ENCODE assay signal across 8 mouse cellular contexts in the genomic region with DNA sequence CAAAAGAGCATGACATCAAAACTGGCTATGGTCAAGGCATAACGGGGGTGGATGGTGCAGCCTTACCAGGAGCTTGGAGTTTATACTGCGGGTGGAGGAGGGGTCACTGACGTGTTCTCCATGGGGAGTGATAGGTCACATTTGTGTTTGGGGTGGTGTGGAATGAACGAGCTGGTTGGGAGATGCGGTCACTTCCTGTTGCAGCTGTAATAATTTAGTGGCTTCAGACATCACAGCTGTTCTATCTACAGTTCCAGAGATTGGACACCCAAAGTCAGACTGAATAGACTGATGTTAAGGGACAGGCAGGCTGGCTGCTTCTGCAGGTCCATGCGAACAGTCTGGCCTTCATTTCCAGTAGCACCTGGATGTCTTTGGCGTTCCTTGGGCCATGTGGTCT. TPM values are rescaled to one million over a fixed set of nuclear protein-coding genes. Genes with fewer than 3 reads are reported as not detected.
DNase-seq lines count a peak whose midpoint lies in the region; ATAC-seq and TF ChIP-seq lines count a peak whose summit lies in the region.

No protein-coding gene starts in this region.

- H3K4me3 ChIP-seq in lung, embryonic 14.5 days (ENCODE audit: low read depth, low read length): no peak overlapping the region
- H3K4me3 ChIP-seq in lung, adult 2 months (replicated peaks; ENCODE audit: extremely low read depth, low read depth, low read length): no peak overlapping the region
- no peak overlapping the region for H3K4me3 ChIP-seq in heart, embryonic 15.5 days
- no peak overlapping the region for H3K4me3 ChIP-seq in forebrain, embryonic 11.5 days (ENCODE audit: low read depth, low read length)

- no peak for TF ChIP-seq POLR2A in lung, adult 2 months (IDR thresholded peaks at IDR 0.05; ENCODE audit: borderline replicate concordance, extremely low read depth, low read depth, low read length)

- no peak overlapping the region for H3K9ac ChIP-seq in lung, embryonic 14.5 days
- no peak overlapping the region for H3K9ac ChIP-seq in heart, embryonic 15.5 days
- no peak overlapping the region for H3K9ac ChIP-seq in forebrain, embryonic 11.5 days (ENCODE audit: low read length)

- peak; percentile 57 for DNase-seq in lung, embryonic 14.5 days
- DNase-seq in lung, adult 2 months: no peak
- peak; percentile 75 for DNase-seq in kidney, postnatal 14 days
- DNase-seq in spleen, postnatal 10 days (ENCODE audit: low spot score in 2 of 2): no peak
- DNase-seq in testis, postnatal 10 days (ENCODE audit: low spot score): no peak
- DNase-seq in B cell, adult 2 months: no peak
- DNase-seq in forebrain, embryonic 11.5 days (ENCODE audit: low spot score): no peak

- no peaks in the 10 kb centered on the region for H3K36me3 ChIP-seq in lung, embryonic 14.5 days (ENCODE audit: insufficient read depth)
- no peaks in the 10 kb centered on the region for H3K36me3 ChIP-seq in heart, embryonic 15.5 days
- H3K36me3 ChIP-seq in forebrain, embryonic 11.5 days (ENCODE audit: control insufficient read depth, insufficient read depth, low read length): no peaks in the 10 kb centered on the region

- WGBS in lung, embryonic 14.5 days: 40% methylated on average over 7 of the region's 7 CpGs
- WGBS in lung, adult 2 months: 48% methylated on average over 7 of the region's 7 CpGs
- 51% methylated on average over 7 of the region's 7 CpGs for WGBS in heart, embryonic 15.5 days
- WGBS in forebrain, embryonic 11.5 days: 77% methylated on average over 7 of the region's 7 CpGs

- no peaks in the 10 kb centered on the region for H3K9me3 ChIP-seq in lung, embryonic 14.5 days (ENCODE audit: low read depth, low read length)
- no peaks in the 10 kb centered on the region for H3K9me3 ChIP-seq in heart, embryonic 15.5 days (replicated peaks)
- H3K9me3 ChIP-seq in forebrain, embryonic 11.5 days (ENCODE audit: control insufficient read depth, low read length): no peaks in the 10 kb centered on the region

- no peak overlapping the region for H3K27ac ChIP-seq in lung, embryonic 14.5 days (ENCODE audit: low read depth)
- H3K27ac ChIP-seq in heart, embryonic 15.5 days: peak overlapping the region; percentile 71
- no peak overlapping the region for H3K27ac ChIP-seq in forebrain, embryonic 11.5 days (ENCODE audit: low read depth, low read length)

- H3K4me1 ChIP-seq in lung, embryonic 14.5 days (ENCODE audit: insufficient read depth): 0 out of 2 replicates have a peak, but pooled peaks cover 5% of the 10 kb centered on the region
- no peaks in the 10 kb centered on the region for H3K4me1 ChIP-seq in lung, adult 2 months (ENCODE audit: control insufficient read depth, insufficient read depth, low read length)
- peaks cover 15% of the 10 kb centered on the region for H3K4me1 ChIP-seq in heart, embryonic 15.5 days (replicated peaks)
- peaks cover 5% of the 10 kb centered on the region; the same call in 1 of the 2 replicates for H3K4me1 ChIP-seq in forebrain, embryonic 11.5 days (replicated peaks; ENCODE audit: control insufficient read depth, insufficient read depth, low read length)

- H3K27me3 ChIP-seq in lung, embryonic 14.5 days (ENCODE audit: insufficient read depth, low read length): no peaks in the 10 kb centered on the region
- H3K27me3 ChIP-seq in heart, embryonic 15.5 days: no peaks in the 10 kb centered on the region
- H3K27me3 ChIP-seq in forebrain, embryonic 11.5 days (ENCODE audit: control insufficient read depth, insufficient read depth, low read length): no peaks in the 10 kb centered on the region

- TF ChIP-seq CTCF in lung, embryonic 14.5 days (IDR thresholded peaks at IDR 0.05; ENCODE audit: low read depth): no peak
- TF ChIP-seq CTCF in lung, adult 2 months (IDR thresholded peaks at IDR 0.05; ENCODE audit: insufficient read depth, low read length): no peak

- H3K4me2 ChIP-seq in lung, embryonic 14.5 days: no peak overlapping the region
- no peak overlapping the region for H3K4me2 ChIP-seq in heart, embryonic 15.5 days
- no peak overlapping the region for H3K4me2 ChIP-seq in forebrain, embryonic 11.5 days (ENCODE audit: low read depth, low read length, severe bottlenecking)

- ATAC-seq in lung, embryonic 14.5 days (ENCODE audit: insufficient read depth): peak; percentile 76; the same call in 1 of the 2 replicates
- peak; percentile 69 for ATAC-seq in heart, embryonic 15.5 days (replicated peaks; ENCODE audit: insufficient number of reproducible peaks, insufficient read depth, low FRiP score, low read depth)
- no peak for ATAC-seq in forebrain, embryonic 11.5 days (replicated peaks; ENCODE audit: low FRiP score)

RNA-seq across cellular contexts. Expression of gene Sox13, which starts 46.9 kb away (rescaled TPM):
- polyA plus RNA-seq in lung, embryonic 14.5 days (2014; fragmentation: Nextera tagmentation; extraction: Ambion mirVana): 7.8 and 9.4 TPM in 2 replicates
- 134 and 144 TPM in 2 replicates for polyA plus RNA-seq in lung, adult 2 months (2012; rRNA removed)
- polyA plus RNA-seq in heart, embryonic 15.5 days (2015; fragmentation: Nextera tagmentation; extraction: Ambion mirVana): 4.5 and 6.2 TPM in 2 replicates
- polyA plus RNA-seq in forebrain, embryonic 11.5 days (2014; fragmentation: Nextera tagmentation; extraction: Ambion mirVana): 12.3 TPM in 2 replicates

Comparison
In these comparisons a context has a peak if more than half of its experiments do, and no peak if none do; other contexts are left out.
1. DNase-seq: peak in lung, embryonic 14.5 days (single experiment) and kidney, postnatal 14 days (single experiment); none in lung, adult 2 months (single experiment), spleen, postnatal 10 days (0 of 2), testis, postnatal 10 days (single experiment), B cell, adult 2 months (0 of 2) and forebrain, embryonic 11.5 days (single experiment).
2. RNA of gene Sox13, which starts 46.9 kb away (polyA plus RNA-seq): 134 to 144 TPM in lung, adult 2 months; 12.3 TPM in forebrain, embryonic 11.5 days, 7.8 to 9.4 TPM in lung, embryonic 14.5 days and 4.5 to 6.2 TPM in heart, embryonic 15.5 days; every median in the first group is over 10 times any median in the second.